Mouse (Mus musculus): ENCODE results near the gene Cep63. TPM values are rescaled to one million over a fixed set of nuclear protein-coding genes. Genes with fewer than 3 reads are reported as not detected.
A peak's percentile ranks its signal among the peaks of the same experiment; 100 is the strongest.

Gene Cep63
- total RNA-seq, 4 experiments from 2014 or later = 50.0 to 63.2 (median 54.9) TPM

- DNase-seq (ENCODE audit: low spot score) = no peak
Observed at GRCm38 (mm10) chr9:102631589-102632147, 5.3 kb upstream of the Cep63 start.

- DNase-seq (ENCODE audit: low spot score) = no peak
Observed at GRCm38 (mm10) chr9:102629052-102629451, 2.7 kb upstream of the Cep63 start.

GRCm38 (mm10) chr9:102627442-102627841, 1.1 kb upstream of the Cep63 start:
- no peak for DNase-seq (ENCODE audit: low spot score)

GRCm38 (mm10) chr9:102626839-102627225, 498 bp upstream of the Cep63 start:
- no peak for DNase-seq (ENCODE audit: low spot score)

DNA sequence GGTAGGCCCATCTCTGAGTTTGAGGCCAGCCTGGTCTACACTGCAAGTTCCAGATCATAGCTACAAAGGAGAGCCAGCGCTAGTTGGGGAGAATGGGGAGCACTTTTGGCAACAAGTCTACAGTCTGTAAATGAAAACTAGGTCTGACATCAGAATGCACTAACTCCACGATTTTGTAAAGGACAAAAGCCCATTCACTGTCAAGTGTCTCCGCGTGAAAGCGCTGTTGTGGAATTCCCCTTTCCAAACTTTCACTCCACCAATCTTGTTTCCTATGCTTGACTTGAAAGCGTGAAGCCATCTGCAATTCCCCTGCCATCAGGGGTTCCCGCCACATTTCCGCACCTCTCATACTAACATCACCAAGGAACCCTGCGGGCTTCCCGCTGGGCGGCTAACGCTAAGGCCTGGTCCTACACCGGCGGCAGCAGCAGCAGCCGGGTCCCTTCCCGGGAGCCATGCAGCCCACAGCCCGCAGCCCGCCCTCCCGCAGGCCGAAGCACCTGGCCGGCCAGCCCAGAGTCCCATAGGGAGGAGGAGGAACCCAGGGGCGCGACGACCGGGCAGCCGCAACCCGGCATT, 842 bp downstream of the Cep63 start:
- DNase-seq (ENCODE audit: low spot score) = no peak

- DNase-seq (ENCODE audit: low spot score) = no peak
Observed at GRCm38 (mm10) chr9:102623581-102623980, 2.8 kb downstream of the Cep63 start.

DNA sequence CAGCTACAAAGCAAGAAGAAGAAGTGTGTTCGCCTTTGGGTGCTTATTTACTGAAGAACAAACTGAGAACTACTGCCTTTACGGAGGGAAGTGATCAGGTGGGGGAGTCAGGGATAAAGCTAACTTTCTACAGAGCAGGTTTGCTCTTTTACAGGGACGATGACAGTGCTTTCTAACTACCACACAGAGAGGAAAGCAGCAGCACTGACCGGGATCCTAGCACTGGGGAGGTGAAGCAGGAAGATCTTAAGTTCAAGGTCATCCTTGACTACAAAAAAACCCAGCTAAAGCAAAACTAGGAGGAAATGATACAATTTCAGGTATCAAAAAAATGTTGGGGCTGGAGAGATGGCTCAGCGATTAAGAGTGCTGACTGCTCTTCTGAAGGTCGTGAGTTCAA, 3.5 kb downstream of the Cep63 start:
- no peak for DNase-seq (ENCODE audit: low spot score)

- DNase-seq (ENCODE audit: low spot score) = peak; percentile 42
Observed at GRCm38 (mm10) chr9:102622192-102622857, 4.0 kb downstream of the Cep63 start.

- no peak for DNase-seq (ENCODE audit: low spot score)
Observed at GRCm38 (mm10) chr9:102621385-102621784, 4.9 kb downstream of the Cep63 start.

GRCm38 (mm10) chr9:102616267-102616666, 10.1 kb downstream of the Cep63 start:
- no peak for DNase-seq (ENCODE audit: low spot score)

GRCm38 (mm10) chr9:102615071-102615470, 11.3 kb downstream of the Cep63 start:
- DNase-seq (ENCODE audit: low spot score) = no peak

DNA sequence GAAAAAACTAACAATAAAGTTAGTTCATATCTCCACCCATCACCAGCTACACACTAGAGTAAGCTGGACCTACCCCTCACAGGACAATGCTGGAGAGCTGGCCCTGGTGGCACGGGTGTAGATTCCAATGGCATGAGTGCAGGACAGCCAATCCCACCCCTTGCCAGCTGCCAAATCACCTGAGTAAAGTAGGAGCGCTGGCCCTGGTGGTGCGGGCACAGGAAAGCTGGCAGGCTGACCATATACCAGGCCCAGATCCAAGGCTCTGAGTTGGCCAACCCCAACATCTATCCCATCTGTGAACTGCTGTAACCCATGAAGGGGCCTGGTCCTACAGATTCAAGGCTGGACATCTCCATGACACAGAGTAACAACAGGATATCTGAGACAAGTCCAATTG, 17.1 kb downstream of the Cep63 start:
- no peak for DNase-seq (ENCODE audit: low spot score)

DNA sequence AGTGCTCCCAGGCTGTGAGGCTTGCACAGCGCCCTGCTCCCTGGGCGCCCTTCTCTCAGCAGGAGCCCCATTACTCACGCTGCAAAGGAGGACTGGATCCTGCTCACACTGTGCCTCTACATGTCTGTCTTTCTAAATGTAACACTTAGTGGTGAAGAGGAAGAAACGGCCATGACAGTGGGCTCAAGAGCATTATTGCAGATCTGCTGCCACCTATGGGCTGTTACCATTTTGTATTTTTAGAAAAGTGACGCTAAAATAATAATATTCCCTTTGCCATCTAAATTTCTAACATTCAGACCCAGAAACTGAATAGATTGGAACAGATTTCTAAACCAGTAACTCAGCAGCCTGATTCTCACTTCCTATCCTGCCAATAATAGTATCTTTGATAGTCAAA, 18.9 kb downstream of the Cep63 start:
- DNase-seq (ENCODE audit: low spot score) = no peak

GRCm38 (mm10) chr9:102605162-102605561, 21.2 kb downstream of the Cep63 start:
- no peak for DNase-seq (ENCODE audit: low spot score)

DNA sequence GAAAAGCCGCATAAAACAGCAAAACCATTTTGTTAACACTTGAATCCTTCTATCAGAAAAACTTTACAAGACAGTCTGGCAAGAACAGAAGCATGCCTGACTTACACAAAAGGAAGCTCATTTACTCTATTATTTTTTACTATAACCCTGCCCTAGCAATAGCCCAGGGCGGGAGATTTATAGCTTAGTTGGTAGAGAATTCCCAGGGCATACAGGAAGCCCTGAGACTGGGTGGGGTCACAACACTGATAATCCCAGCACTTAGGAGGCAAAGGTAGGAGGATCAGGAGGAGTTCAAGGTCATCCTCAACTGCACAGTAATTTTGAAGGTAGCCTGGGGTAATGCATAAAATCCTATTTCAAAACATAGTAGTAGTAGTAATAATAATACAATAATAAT, 24.7 kb downstream of the Cep63 start:
- DNase-seq (ENCODE audit: low spot score) = no peak

DNA sequence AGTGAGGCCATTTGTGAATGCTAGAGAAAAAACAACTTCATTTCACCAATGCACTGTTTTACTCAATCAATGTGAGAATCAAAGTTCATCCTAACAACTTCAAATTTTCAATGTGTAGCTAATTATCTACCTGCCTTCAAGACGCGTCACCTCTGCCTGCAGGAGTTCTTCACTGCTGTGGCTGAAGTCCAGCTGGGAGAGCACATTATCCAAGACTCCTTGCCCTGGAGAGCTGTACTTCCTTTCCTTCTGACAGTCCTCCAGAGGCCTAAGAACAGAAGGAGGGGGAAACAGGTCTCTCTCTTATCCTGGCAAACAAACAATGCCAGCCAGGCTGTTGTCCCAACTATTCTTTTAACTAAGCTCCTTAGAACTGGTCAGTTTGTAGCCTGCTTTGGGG, 25.1 kb downstream of the Cep63 start:
- no peak for DNase-seq (ENCODE audit: low spot score)

DNA sequence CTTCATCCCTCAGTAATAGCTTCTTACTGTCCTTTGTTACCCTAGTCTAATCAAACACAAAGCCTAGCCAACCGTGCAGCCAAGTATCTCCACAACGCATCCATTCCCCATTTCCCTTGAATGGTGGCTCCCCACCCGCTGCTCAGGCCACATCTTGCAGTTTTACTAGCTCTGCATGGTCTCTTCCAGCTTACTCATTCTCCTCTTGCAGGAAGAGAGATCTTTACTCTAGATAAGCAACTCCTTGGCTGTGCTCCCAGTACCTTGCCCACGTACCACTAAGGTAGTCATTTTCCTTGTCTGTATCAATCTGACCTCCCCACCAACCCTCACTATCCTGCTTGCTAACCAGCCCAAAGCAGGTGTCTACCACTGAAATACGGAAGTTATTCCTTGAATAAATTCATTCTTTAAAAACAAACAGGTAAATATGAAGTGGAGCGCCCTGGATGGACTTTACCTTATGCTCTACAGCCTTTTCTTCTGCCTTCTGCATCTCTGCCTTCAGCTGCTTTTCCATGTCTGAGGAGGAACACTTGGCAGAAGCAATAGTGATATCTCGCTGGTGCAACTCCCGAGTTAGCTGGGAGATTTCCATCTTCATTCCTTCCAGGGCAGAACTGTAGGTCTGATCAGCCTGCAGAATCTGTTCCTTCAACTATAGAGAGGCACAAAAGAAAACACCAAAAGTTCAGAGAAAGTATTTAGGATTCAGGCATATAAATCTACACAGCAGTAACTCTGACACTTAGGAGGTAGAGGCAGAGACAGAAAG, 30.5 kb downstream of the Cep63 start:
- no peak for DNase-seq (ENCODE audit: low spot score)

- no peak for DNase-seq (ENCODE audit: low spot score)
Observed at GRCm38 (mm10) chr9:102594667-102595393, 31.5 kb downstream of the Cep63 start.

DNA sequence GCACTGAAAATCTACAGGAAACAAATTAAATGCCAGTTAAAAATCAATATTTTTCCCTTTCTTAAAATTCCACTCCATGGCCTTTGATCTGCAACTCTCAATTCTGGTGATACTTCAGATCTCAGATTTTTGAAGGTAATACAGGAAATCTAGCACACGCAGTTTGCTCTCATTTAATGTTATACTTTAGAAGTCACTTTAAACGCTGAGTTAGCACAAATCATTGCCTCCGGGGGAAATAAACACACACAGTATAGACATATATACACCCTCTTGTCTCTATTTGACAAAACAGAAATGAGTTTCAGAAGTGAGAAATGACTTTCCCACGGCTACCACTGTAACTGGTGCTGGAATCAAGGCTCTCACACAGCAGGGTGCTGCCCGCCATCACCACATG, 39.0 kb downstream of the Cep63 start:
- DNase-seq (ENCODE audit: low spot score) = no peak

GRCm38 (mm10) chr9:102581921-102582469, 44.3 kb downstream of the Cep63 start:
- no peak for DNase-seq (ENCODE audit: low spot score)

- peak; percentile 9 for DNase-seq (ENCODE audit: low spot score)
Observed at GRCm38 (mm10) chr9:102577480-102577879, 48.9 kb downstream of the Cep63 start.

DNA sequence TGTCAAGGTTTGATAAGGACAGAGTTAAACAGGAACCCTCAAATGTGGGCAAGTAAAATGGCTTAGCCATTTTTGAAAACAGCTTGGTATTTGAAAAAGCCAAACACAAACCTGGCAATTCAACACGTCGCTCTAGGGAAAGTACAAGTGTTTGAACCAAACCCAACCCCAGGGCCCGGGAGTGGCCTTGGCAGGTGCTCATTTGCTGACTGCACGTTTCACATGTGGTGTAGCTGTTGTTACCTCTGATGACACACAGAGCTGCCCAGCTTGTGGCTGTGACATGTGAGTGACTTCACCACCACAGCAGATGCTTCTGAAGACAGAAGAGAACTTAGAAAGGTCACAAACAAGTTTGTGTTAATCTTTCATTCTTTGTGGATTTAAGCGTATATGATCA, 53.4 kb downstream of the Cep63 start:
- no peak for DNase-seq (ENCODE audit: low spot score)

All from heart, adult 8-10 months (tissue).